Mouse (Mus musculus): ENCODE measurements around the gene Ccr7.

DNA sequence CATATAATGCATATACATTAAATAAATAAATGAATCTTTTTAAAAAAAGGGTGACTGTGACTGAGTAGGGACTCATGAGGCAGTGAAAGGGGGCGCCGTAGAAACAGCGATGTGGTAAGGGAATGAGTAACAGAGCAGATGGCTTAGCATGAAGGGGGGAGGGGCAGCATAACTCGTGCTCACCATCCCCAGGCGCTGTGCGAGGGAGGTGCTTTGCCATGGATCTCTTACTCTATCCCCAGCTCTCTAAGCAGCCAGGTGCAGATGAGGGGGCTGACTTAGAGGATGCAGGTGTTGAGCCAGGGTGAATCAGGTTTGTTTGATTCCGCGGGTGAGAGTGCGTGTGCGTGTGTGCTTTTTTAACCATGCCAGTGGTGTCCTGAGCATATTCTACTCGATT lies 43.7 kb downstream of the Ccr7 start:
- no peak for TF ChIP-seq CTCF (IDR thresholded peaks at IDR 0.05; ENCODE audit: insufficient read depth, low read length)
- TF ChIP-seq POLR2A (IDR thresholded peaks at IDR 0.05; ENCODE audit: borderline replicate concordance, extremely low read depth, low read depth, low read length): no peak

Data from lung, adult 2 months (tissue).